Mouse (Mus musculus) adrenal gland, adult (tissue): ENCODE measurements at regions not wholly inside any gene's neighbourhood (a gene's known extent, or its start where the extent isn't known, plus 50 kb on each side); places are given as distances from the start of the nearest gene placed in this dataset.
A peak's percentile ranks its signal among the peaks of the same experiment; 100 is the strongest.
"Not testable (repeated sequence)": the region's sequence is repeated elsewhere in the genome, so short reads cannot be mapped to it uniquely, and the experiment has no call there.

ENCODE experiments used
- DNase-seq, 2 experiments: peaks; one replicate each; pipeline ENCODE4 v3.0.0; 2022 to 2023; ENCODE audit warnings: low spot score in 1 of 2; ENCODE audit not compliant: inconsistent age in 2 of 2

DNA sequence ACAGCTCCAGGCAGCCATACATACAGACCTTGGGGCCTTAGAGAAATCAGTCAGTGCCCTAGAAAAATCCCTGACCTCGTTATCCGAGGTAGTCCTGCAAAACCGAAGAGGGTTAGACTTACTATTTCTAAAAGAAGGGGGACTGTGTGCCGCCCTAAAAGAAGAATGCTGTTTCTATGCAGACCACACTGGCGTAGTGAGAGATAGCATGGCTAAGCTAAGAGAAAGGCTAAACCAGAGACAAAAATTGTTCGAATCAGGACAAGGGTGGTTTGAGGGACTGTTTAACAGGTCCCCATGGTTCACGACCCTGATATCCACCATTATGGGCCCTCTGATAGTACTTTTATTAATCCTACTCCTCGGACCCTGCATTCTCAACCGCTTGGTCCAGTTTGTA, 322.2 kb downstream of the Gm29866 start:
- peak in 1 of 2 experiments; percentile 14 for DNase-seq

DNA sequence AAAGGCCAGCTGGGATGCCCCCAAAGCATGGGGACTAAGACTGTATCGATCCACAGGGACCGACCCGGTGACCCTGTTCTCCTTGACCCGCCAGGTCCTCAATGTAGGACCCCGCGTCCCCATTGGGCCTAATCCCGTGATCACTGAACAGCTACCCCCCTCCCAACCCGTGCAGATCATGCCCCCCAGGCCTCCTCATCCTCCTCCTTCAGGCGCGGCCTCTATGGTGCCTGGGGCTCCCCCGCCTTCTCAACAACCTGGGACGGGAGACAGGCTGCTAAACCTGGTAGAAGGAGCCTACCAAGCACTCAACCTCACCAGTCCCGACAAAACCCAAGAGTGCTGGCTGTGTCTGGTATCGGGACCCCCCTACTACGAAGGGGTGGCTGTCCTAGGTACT, 323.1 kb downstream of the Gm29866 start:
- not testable (repeated sequence) for DNase-seq

DNA sequence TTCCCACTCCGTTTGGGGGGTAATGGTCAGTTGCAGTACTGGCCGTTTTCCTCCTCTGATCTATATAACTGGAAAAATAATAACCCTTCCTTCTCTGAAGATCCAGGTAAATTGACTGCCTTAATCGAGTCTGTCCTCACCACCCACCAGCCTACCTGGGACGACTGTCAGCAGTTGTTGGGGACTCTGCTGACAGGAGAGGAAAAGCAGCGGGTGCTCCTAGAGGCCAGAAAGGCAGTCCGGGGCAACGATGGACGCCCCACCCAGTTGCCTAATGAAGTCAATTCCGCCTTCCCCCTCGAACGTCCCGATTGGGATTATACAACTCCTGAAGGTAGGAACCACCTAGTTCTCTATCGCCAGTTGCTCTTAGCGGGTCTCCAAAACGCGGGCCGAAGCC, 328.2 kb downstream of the Gm29866 start:
- DNase-seq, result peak in 1 of 2 experiments; percentile 11
